Mouse (Mus musculus): Measurements from ENCODE around the gene Ntf5.
A peak's percentile ranks its signal among the peaks of the same experiment; 100 is the strongest.

Gene Ntf5

GRCm38 (mm10) chr7:45405091-45406075 lies 8.1 kb upstream of the Ntf5 start, which contains the start of gene Kcna7:
Kcna7 (plus strand) TSS chr7:45405653.
- DNase-seq = peak; percentile 69

- no peak for DNase-seq
These were observed 7.0 kb upstream of the Ntf5 start for GRCm38 (mm10) chr7:45406157-45407156.

- no peak for DNase-seq
These were observed 5.7 kb upstream of the Ntf5 start for GRCm38 (mm10) chr7:45407836-45408235.

GRCm38 (mm10) chr7:45408351-45408750 lies 5.1 kb upstream of the Ntf5 start:
- DNase-seq = no peak

GRCm38 (mm10) chr7:45408949-45409348 lies 4.5 kb upstream of the Ntf5 start:
- no peak for DNase-seq

- no peak for DNase-seq
These were observed 3.9 kb upstream of the Ntf5 start for GRCm38 (mm10) chr7:45409497-45410163.

GRCm38 (mm10) chr7:45412421-45412820 lies 1.1 kb upstream of the Ntf5 start:
- DNase-seq = no peak

GRCm38 (mm10) chr7:45413864-45414739 lies 607 bp downstream of the Ntf5 start:
- no peak for DNase-seq

- DNase-seq = no peak
These were observed 1.3 kb downstream of the Ntf5 start for GRCm38 (mm10) chr7:45414740-45415224.

- DNase-seq = no peak
These were observed 2.1 kb downstream of the Ntf5 start for GRCm38 (mm10) chr7:45415636-45416035.

- no peak for DNase-seq
These were observed 4.5 kb downstream of the Ntf5 start for GRCm38 (mm10) chr7:45417962-45418492.

- no peak for DNase-seq
These were observed 6.5 kb downstream of the Ntf5 start for GRCm38 (mm10) chr7:45419859-45420614.

GRCm38 (mm10) chr7:45420615-45420919 lies 7.1 kb downstream of the Ntf5 start, which contains the start of gene Lhb:
Lhb (plus strand) TSS chr7:45420820.
- no peak for DNase-seq

- no peak for DNase-seq
These were observed 7.7 kb downstream of the Ntf5 start for GRCm38 (mm10) chr7:45421194-45421593.

GRCm38 (mm10) chr7:45426556-45426955 lies 13.1 kb downstream of the Ntf5 start:
- DNase-seq = no peak

- no peak for DNase-seq
These were observed 20.3 kb downstream of the Ntf5 start for GRCm38 (mm10) chr7:45433835-45434202.

- peak; percentile 100 for DNase-seq
These were observed 20.9 kb downstream of the Ntf5 start, which contains the start of gene Gys1 for GRCm38 (mm10) chr7:45434203-45435015. Gys1 (plus strand) TSS chr7:45434844.

GRCm38 (mm10) chr7:45435038-45435437 lies 21.5 kb downstream of the Ntf5 start:
- DNase-seq = no peak

GRCm38 (mm10) chr7:45436444-45436843 lies 22.9 kb downstream of the Ntf5 start:
- no peak for DNase-seq

- DNase-seq = no peak
These were observed 23.6 kb downstream of the Ntf5 start for GRCm38 (mm10) chr7:45437046-45437445.
